Mouse (Mus musculus) thymus, postnatal 36 days (tissue): ENCODE measurements around the gene Tfb2m.
A peak's percentile ranks its signal among the peaks of the same experiment; 100 is the strongest.

Experiments
- DNase-seq, 2 experiments: peaks; one replicate each; pipeline ENCODE4 v3.0.0; 2022; ENCODE audit warnings: mixed read lengths in 2 of 2

Tfb2m gene

GRCm38 (mm10) chr1:179553949-179554347, 7.9 kb upstream of the Tfb2m start:
- DNase-seq: no peak

GRCm38 (mm10) chr1:179553197-179553948, 7.3 kb upstream of the Tfb2m start:
- DNase-seq: no peak

GRCm38 (mm10) chr1:179552751-179553150, 6.7 kb upstream of the Tfb2m start:
- DNase-seq: no peak

GRCm38 (mm10) chr1:179551921-179552320, 5.9 kb upstream of the Tfb2m start:
- no peak for DNase-seq

GRCm38 (mm10) chr1:179551336-179551735, 5.3 kb upstream of the Tfb2m start:
- no peak for DNase-seq

- DNase-seq: peak in 1 of 2 experiments; percentile 33
These were observed 3.1 kb upstream of the Tfb2m start for GRCm38 (mm10) chr1:179548996-179549752.

GRCm38 (mm10) chr1:179548220-179548619, 2.2 kb upstream of the Tfb2m start:
- peak in 1 of 2 experiments; percentile 12 for DNase-seq

- no peak for DNase-seq
These were observed 1.1 kb upstream of the Tfb2m start for GRCm38 (mm10) chr1:179547176-179547575.

GRCm38 (mm10) chr1:179546551-179546917, 467 bp upstream of the Tfb2m start:
- DNase-seq: no peak

- no peak for DNase-seq
These were observed 4.6 kb downstream of the Tfb2m start for GRCm38 (mm10) chr1:179541502-179541901.

GRCm38 (mm10) chr1:179539887-179540286, 6.2 kb downstream of the Tfb2m start:
- DNase-seq: no peak

GRCm38 (mm10) chr1:179539054-179539453, 7.0 kb downstream of the Tfb2m start:
- DNase-seq: no peak

- DNase-seq: peak; percentile 29 to 55
These were observed 26.2 kb downstream of the Tfb2m start for GRCm38 (mm10) chr1:179519901-179520300.

- DNase-seq: peak; percentile 87 to 88
These were observed 28.2 kb downstream of the Tfb2m start, which contains the start of gene Smyd3 for GRCm38 (mm10) chr1:179517713-179518465. Gene Smyd3, minus strand, starts transcription at chr1:179518041.

- DNase-seq: peak; percentile 27 to 33
These were observed 28.9 kb downstream of the Tfb2m start for GRCm38 (mm10) chr1:179516941-179517712.

GRCm38 (mm10) chr1:179511895-179512294, 34.2 kb downstream of the Tfb2m start:
- DNase-seq: no peak

GRCm38 (mm10) chr1:179510546-179511340, 35.3 kb downstream of the Tfb2m start:
- no peak for DNase-seq

- DNase-seq: peak; percentile 15 to 21
These were observed 39.3 kb downstream of the Tfb2m start for GRCm38 (mm10) chr1:179506530-179507315.

- DNase-seq: no peak
These were observed 43.5 kb downstream of the Tfb2m start for GRCm38 (mm10) chr1:179502565-179502964.

- no peak for DNase-seq
These were observed 46.8 kb downstream of the Tfb2m start for GRCm38 (mm10) chr1:179499257-179499656.

- DNase-seq: no peak
These were observed 53.2 kb downstream of the Tfb2m start for GRCm38 (mm10) chr1:179492908-179493307.
